Mouse (Mus musculus) C2C12 (cell line): Measurements from ENCODE around the gene 1810049J17Rik.

Experiments
- CEBPB ChIP-seq: IDR thresholded peaks from one replicate; pipeline ENCODE4 v1.6.1; 2011; ENCODE audit warnings: low read depth, mild to moderate bottlenecking, control low read depth, moderate library complexity
- CTCF ChIP-seq: IDR thresholded peaks from one replicate; pipeline ENCODE4 v1.5.1; 2011; ENCODE audit not compliant: control insufficient read depth, insufficient read depth, insufficient read length
- MAX ChIP-seq: IDR thresholded peaks from one replicate; pipeline ENCODE4 v1.6.1; 2011; ENCODE audit warnings: mild to moderate bottlenecking, control low read depth
- MYOD1 ChIP-seq: IDR thresholded peaks from one replicate; pipeline ENCODE4 v1.6.1; 2011; ENCODE audit warnings: low read depth; ENCODE audit not compliant: control insufficient read depth, insufficient read length
- MYOG ChIP-seq: IDR thresholded peaks from one replicate; pipeline ENCODE4 v1.6.1; 2011; ENCODE audit not compliant: control insufficient read depth, insufficient read length; ENCODE audit errors: extremely low read depth
- USF1 ChIP-seq: IDR thresholded peaks from one replicate; pipeline ENCODE4 v1.6.1; 2011; ENCODE audit warnings: low read depth, mild to moderate bottlenecking, control low read depth, moderate library complexity

GRCm38 (mm10) chr15:12307114-12307513, 14.6 kb downstream of the 1810049J17Rik start:
- no peak for TF ChIP-seq MAX
- no peak for TF ChIP-seq CTCF
- TF ChIP-seq MYOG: no peak
- TF ChIP-seq USF1: no peak
- no peak for TF ChIP-seq MYOD1
- TF ChIP-seq CEBPB: no peak
